Mouse (Mus musculus) ES-Bruce4 (cell line): ENCODE measurements at regions not wholly inside any gene's neighbourhood (a gene's known extent, or its start where the extent isn't known, plus 50 kb on each side); places are given as distances from the start of the nearest gene placed in this dataset.
A peak's percentile ranks its signal among the peaks of the same experiment; 100 is the strongest.

Experiments used
- H3K27ac ChIP-seq: 2 replicates; pipeline ENCODE4 v1.5.1; 2012; ENCODE audit warnings: low read length, inconsistent platforms; ENCODE audit not compliant: insufficient read depth
- H3K27me3 ChIP-seq: 2 replicates; pipeline ENCODE4 v1.6.1; 2012; ENCODE audit warnings: mild to moderate bottlenecking, low read length, inconsistent platforms; ENCODE audit not compliant: control insufficient read depth, poor library complexity, insufficient read depth, severe bottlenecking
- H3K36me3 ChIP-seq: 2 replicates; pipeline ENCODE4 v1.6.1; 2012; ENCODE audit warnings: inconsistent platforms, mild to moderate bottlenecking, low read length, moderate library complexity; ENCODE audit not compliant: control insufficient read depth, poor library complexity, insufficient read depth, severe bottlenecking
- H3K4me1 ChIP-seq: one replicate; pipeline ENCODE4 v1.8.1; 2011; ENCODE audit warnings: low read length; ENCODE audit not compliant: control insufficient read depth, insufficient read depth
- H3K4me3 ChIP-seq: 2 replicates; pipeline ENCODE4 v1.5.1; 2011; ENCODE audit warnings: low read depth, mild to moderate bottlenecking, low read length
- H3K9ac ChIP-seq: 2 replicates; pipeline ENCODE4 v1.6.1; 2012; ENCODE audit warnings: low read depth, mild to moderate bottlenecking, inconsistent platforms; ENCODE audit not compliant: poor library complexity, severe bottlenecking
- H3K9me3 ChIP-seq: replicated peaks from 2 replicates; pipeline ENCODE4 v1.6.1; 2012; ENCODE audit warnings: mild to moderate bottlenecking, low read length, inconsistent platforms; ENCODE audit not compliant: control insufficient read depth, poor library complexity, insufficient read depth, severe bottlenecking
- CTCF ChIP-seq: IDR thresholded peaks from one replicate; pipeline ENCODE4 v1.8.1; 2011; ENCODE audit warnings: low read depth, low read length
- EP300 ChIP-seq: IDR thresholded peaks from 2 replicates; pipeline ENCODE4 v1.6.1; 2011; ENCODE audit warnings: low read depth, low read length; ENCODE audit not compliant: insufficient read depth
- POLR2A ChIP-seq: IDR thresholded peaks from one replicate; pipeline ENCODE4 v1.8.1; 2011; ENCODE audit warnings: low read length; ENCODE audit not compliant: insufficient read depth

GRCm38 (mm10) chr12:118562226-118562625, 261.0 kb upstream of the Sp4 start:
- no peaks in the 10 kb centered on the region for H3K36me3 ChIP-seq
- no peak overlapping the region for H3K4me3 ChIP-seq
- H3K27me3 ChIP-seq = peaks cover 2% of the 10 kb centered on the region; the same call in 1 of the 2 replicates
- H3K9ac ChIP-seq = no peak overlapping the region
- TF ChIP-seq POLR2A = no peak
- TF ChIP-seq CTCF = no peak
- TF ChIP-seq EP300 = no peak
- H3K27ac ChIP-seq = no peak overlapping the region
- no peaks in the 10 kb centered on the region for H3K9me3 ChIP-seq
- no peaks in the 10 kb centered on the region for H3K4me1 ChIP-seq

DNA sequence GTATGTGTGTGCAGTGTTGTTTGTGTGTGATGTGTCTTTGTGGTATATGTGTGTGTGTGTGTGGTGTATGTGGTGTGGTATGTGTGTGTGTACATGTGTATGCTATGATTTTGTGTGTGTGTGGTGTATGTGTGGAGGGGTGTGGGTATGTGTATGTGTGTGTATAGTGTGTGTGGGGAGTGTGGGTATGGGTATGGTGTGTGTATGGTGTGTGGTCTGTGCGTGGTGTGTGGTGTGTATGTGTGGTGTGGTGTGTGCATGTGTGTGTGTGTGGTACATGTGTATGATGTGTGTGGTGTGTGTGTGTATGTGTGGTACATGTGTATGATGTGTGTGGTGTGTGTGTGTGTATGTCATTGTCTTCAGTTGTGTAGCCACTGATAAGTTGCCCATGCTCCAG, 247.8 kb upstream of the Sp4 start:
- TF ChIP-seq EP300 = no peak
- TF ChIP-seq CTCF = no peak
- TF ChIP-seq POLR2A = no peak
- Histone ChIP-seq H3K4me1 (no peaks in the 10 kb centered on the region), H3K36me3 (no peaks in the 10 kb centered on the region), H3K27ac (no peak overlapping the region), H3K27me3 (no peaks in the 10 kb centered on the region), H3K9ac (no peak overlapping the region), H3K4me3 (no peak overlapping the region), H3K9me3 (no peaks in the 10 kb centered on the region)

- no peaks in the 10 kb centered on the region for H3K27me3 ChIP-seq
- no peak overlapping the region for H3K9ac ChIP-seq
- no peak for TF ChIP-seq CTCF
- TF ChIP-seq EP300 = no peak
- H3K9me3 ChIP-seq = no peaks in the 10 kb centered on the region
- H3K4me1 ChIP-seq = no peaks in the 10 kb centered on the region
- no peak overlapping the region for H3K27ac ChIP-seq
- H3K36me3 ChIP-seq = no peaks in the 10 kb centered on the region
- no peak overlapping the region for H3K4me3 ChIP-seq
Observed at GRCm38 (mm10) chr12:118540336-118540735, 239.1 kb upstream of the Sp4 start.

GRCm38 (mm10) chr12:118530514-118530913, 229.3 kb upstream of the Sp4 start:
- H3K9ac ChIP-seq = no peak overlapping the region
- peaks cover 2% of the 10 kb centered on the region for H3K27me3 ChIP-seq
- peaks cover 1% of the 10 kb centered on the region for H3K4me1 ChIP-seq
- H3K36me3 ChIP-seq = no peaks in the 10 kb centered on the region
- no peaks in the 10 kb centered on the region for H3K9me3 ChIP-seq
- TF ChIP-seq CTCF = no peak
- no peak for TF ChIP-seq EP300
- TF ChIP-seq POLR2A = no peak
- H3K27ac ChIP-seq = no peak overlapping the region
- no peak overlapping the region; the same call in 1 of the 2 replicates for H3K4me3 ChIP-seq

DNA sequence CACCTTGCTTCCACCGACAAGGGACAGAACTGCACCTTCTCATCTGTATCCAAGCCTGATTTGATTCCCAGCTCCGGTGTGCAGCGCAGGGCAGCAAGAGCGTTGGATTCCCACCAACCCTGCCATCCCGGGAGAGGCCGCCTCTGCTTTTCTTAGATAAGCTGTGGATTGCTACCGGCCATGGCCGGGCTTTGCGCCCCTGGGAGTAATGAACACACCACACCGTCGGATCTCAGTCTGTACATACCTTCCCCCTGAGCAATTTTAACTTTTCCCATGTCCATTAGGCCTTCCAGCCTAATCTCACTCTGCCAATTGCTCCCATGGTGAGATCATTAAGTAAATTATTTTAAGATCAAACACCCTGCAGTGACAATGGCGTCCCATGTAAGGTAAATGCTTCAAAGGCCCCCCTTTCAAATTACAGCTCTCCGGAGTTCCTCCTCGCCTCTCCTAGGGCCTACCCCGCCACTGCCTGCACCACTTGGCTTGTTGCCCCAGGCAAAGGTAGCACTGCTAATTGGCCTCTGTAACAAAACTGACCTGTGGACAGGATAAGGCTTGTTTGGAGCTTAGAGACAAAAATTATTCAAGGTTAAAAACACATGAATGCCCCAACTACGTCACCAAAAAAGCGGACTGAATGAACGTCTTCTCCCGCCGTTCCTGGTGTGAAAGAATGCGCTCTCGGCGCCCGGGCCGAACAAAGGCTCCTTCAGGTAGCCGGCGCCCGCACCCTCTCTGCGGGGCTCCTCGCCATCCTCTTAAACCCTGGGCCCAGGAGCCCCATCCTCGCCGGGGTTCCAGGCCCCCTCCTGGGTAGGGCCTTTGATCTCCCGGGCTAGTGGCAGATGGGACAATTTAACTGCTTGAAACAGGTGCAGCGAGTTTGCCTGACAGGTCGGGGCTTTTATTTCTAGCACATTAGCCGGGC, 228.5 kb upstream of the Sp4 start:
- H3K36me3 ChIP-seq = no peaks in the 10 kb centered on the region
- peak overlapping the region; percentile 16 for H3K4me3 ChIP-seq
- no peaks in the 10 kb centered on the region for H3K9me3 ChIP-seq
- TF ChIP-seq POLR2A (no peak), EP300 (no peak), CTCF (no peak)
- peaks cover 1% of the 10 kb centered on the region for H3K4me1 ChIP-seq
- peaks cover 2% of the 10 kb centered on the region for H3K27me3 ChIP-seq
- H3K27ac ChIP-seq = no peak overlapping the region
- H3K9ac ChIP-seq = no peak overlapping the region

GRCm38 (mm10) chr12:118521770-118522169, 220.5 kb upstream of the Sp4 start:
- H3K9ac ChIP-seq = no peak overlapping the region
- H3K4me3 ChIP-seq = no peak overlapping the region
- no peaks in the 10 kb centered on the region for H3K36me3 ChIP-seq
- no peaks in the 10 kb centered on the region for H3K27me3 ChIP-seq
- H3K9me3 ChIP-seq = no peaks in the 10 kb centered on the region
- H3K27ac ChIP-seq = no peak overlapping the region
- no peak for TF ChIP-seq EP300
- TF ChIP-seq CTCF = no peak
- no peak for TF ChIP-seq POLR2A
- peaks cover 3% of the 10 kb centered on the region for H3K4me1 ChIP-seq
